Mouse (Mus musculus) midbrain, embryonic 10.5 days (tissue): Measurements from ENCODE around the gene Galnt10. TPM values are rescaled to one million over a fixed set of nuclear protein-coding genes. Genes with fewer than 3 reads are reported as not detected.

Source experiments
- DNase-seq: peaks from one replicate; pipeline ENCODE4 v3.0.0-alpha.2; 2017; ENCODE audit warnings: low spot score
- H3K27ac ChIP-seq: fragments of 300-500 bp; sonication (generic); replicated peaks from 2 replicates; pipeline ENCODE4 v1.5.1; 2016; ENCODE audit warnings: mild to moderate bottlenecking
- H3K27me3 ChIP-seq: fragments of 300-500 bp; sonication (generic); 2 replicates; pipeline ENCODE4 v1.6.1; 2016; ENCODE audit warnings: low read depth, mild to moderate bottlenecking; ENCODE audit not compliant: poor library complexity, severe bottlenecking
- H3K36me3 ChIP-seq: fragments of 300-500 bp; sonication (generic); 2 replicates; pipeline ENCODE4 v1.6.1; 2016; ENCODE audit warnings: mild to moderate bottlenecking, moderate library complexity
- H3K4me1 ChIP-seq: fragments of 300-500 bp; sonication (generic); 2 replicates; pipeline ENCODE4 v1.6.1; 2016
- H3K4me3 ChIP-seq: fragments of 300-500 bp; sonication (generic); 2 replicates; pipeline ENCODE4 v1.5.1; 2016; ENCODE audit warnings: mild to moderate bottlenecking, moderate library complexity
- H3K9me3 ChIP-seq: fragments of 300-500 bp; sonication (generic); replicated peaks from 2 replicates; pipeline ENCODE4 v1.6.1; 2016; ENCODE audit warnings: mild to moderate bottlenecking
- WGBS: fragments of 180-500 bp; shearing (Covaris S2); methylation state at CpG from one replicate; pipeline ENCODE4 v1.1.7; 2016; 5-methylcytosine and 5-hydroxymethylcytosine counted together
- polyA plus RNA-seq: library from polyadenylated mRNA; unstranded; fragments of >200 nt; fragmentation: Nextera tagmentation; extraction: Ambion mirVana; gene quantifications from 2 replicates; pipeline ENCODE4 v1.2.1, GENCODE M21; 2016

Gene Galnt10
- polyA plus RNA-seq, 1 experiment from 2014 or later = 30.7 TPM

DNA sequence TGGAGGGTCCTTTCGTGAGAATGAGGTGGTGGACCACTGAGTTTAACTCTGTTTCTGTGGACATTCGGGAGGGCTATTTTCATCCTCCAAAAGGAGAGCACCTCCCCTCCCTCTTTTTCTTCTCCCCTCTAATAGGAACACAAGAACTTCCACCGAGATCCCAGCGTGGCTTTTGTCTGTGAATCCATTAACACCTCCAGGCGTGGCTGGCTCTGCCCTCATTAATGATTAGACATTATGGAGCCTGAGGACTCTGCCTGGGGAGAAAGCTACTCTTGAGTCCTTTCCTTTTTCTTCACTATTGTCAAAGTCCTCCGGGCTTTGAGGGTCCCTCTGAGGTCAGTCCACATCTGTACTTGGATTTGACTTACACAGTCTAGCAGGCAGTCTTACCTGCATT lies 121.9 kb downstream of the Galnt10 start:
- Histone ChIP-seq H3K9me3 (peaks cover 9% of the 10 kb centered on the region), H3K27me3 (peaks cover 34% of the 10 kb centered on the region), H3K27ac (peak overlapping the region; percentile 76), H3K4me3 (no peak overlapping the region), H3K36me3 (peaks cover 63% of the 10 kb centered on the region), H3K4me1 (peaks cover 35% of the 10 kb centered on the region)
- WGBS = 58% methylated on average over 6 of the region's 6 CpGs
- no peak for DNase-seq

DNA sequence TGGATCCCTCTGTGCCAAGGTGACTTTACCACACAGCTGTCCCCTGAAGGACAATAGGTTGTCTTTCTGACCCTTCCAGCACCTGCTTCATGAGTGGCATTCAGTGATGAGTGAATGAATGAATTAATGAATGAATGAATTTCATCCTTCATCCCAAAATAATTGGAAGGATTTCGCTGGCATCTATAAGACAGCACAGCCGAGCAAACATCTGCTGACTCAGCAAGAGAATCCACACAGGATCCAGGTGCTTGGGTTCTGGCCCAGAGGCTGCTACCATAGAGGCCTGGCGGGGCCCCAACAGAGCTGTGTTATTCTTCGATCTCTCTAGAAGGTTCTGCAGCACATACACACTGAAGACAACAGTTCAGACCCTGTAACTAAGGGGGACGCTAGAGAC lies 125.5 kb downstream of the Galnt10 start:
- peaks cover 66% of the 10 kb centered on the region for H3K4me1 ChIP-seq
- H3K36me3 ChIP-seq = peaks cover 53% of the 10 kb centered on the region
- no peak overlapping the region for H3K4me3 ChIP-seq
- WGBS = 89% methylated on average over 5 of the region's 5 CpGs
- no peaks in the 10 kb centered on the region for H3K9me3 ChIP-seq
- DNase-seq = no peak
- no peak overlapping the region for H3K27ac ChIP-seq
- peaks cover 65% of the 10 kb centered on the region for H3K27me3 ChIP-seq

DNA sequence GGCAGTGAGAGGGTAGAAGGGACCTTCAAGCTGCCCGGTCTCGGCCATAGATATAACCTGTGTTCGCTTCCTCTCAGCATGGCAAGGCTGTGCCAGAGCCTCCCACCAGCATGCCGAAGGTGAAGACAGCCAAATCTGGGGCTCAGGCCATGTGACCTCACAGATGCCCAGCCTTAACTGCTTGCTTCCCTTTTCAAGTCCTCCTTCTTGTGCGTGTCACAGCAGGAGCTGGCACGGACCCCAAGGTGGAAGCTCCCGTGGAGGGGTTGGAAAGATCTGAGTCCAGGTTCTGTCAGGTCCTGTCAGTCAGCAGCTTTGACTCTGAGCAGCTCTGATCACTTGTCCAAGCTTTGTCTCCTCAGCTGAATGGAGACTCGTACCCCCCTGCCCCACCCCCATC lies 126.4 kb downstream of the Galnt10 start:
- Histone ChIP-seq H3K4me3 (no peak overlapping the region), H3K27ac (no peak overlapping the region), H3K27me3 (peaks cover 72% of the 10 kb centered on the region), H3K4me1 (peaks cover 65% of the 10 kb centered on the region), H3K9me3 (no peaks in the 10 kb centered on the region), H3K36me3 (peaks cover 49% of the 10 kb centered on the region)
- 91% methylated on average over 8 of the region's 8 CpGs for WGBS
- DNase-seq = no peak

DNA sequence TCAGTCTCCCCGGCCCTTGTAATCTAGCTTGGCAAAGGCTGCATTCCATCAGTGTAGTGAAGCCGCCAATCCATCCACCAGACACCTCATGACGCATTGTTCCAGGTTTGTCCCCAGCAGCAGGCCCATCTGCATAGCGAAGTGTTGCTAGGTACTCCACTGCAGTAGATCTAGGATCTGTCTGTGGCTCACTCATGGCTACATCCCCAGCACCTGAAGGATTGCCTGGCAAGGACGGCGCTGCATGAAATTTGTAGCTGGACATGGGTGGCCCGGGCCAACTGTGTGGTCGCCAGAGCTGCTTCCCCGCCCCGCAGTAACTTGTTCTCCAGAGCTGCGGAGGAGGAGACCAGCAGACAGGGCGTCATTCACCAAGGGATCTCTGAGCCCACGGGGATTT lies 128.2 kb downstream of the Galnt10 start:
- Histone ChIP-seq H3K9me3 (no peaks in the 10 kb centered on the region), H3K27ac (peak overlapping the region; percentile 47), H3K4me1 (peaks cover 64% of the 10 kb centered on the region), H3K27me3 (peaks cover 81% of the 10 kb centered on the region), H3K4me3 (peak overlapping the region; percentile 12; the same call in 1 of the 2 replicates), H3K36me3 (peaks cover 40% of the 10 kb centered on the region)
- 14% methylated on average over 13 of the region's 13 CpGs for WGBS
- peak; percentile 38 for DNase-seq

DNA sequence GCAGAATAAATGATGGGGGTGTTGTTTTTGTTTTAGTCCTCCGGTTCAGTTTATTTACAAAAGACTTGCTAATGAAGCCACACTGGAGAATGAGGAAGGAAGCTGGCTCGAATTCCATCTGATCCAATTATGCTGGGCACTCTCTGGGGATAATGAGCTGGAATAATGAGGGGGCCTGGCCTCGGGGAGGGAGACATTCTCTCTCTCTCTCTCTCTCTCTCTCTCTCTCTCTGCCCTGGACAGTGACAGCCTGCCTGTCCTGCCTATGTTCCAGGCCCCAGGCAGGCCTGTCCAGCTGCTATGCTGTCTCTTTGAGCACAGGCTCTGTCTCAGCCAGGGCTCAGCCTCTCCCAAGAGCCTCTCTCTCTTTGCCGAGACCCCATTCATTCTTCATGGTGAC lies 128.7 kb downstream of the Galnt10 start:
- Histone ChIP-seq H3K27me3 (peaks cover 76% of the 10 kb centered on the region), H3K4me1 (peaks cover 63% of the 10 kb centered on the region), H3K36me3 (peaks cover 35% of the 10 kb centered on the region), H3K4me3 (peak overlapping the region; percentile 12; the same call in 1 of the 2 replicates), H3K27ac (peak overlapping the region; percentile 47), H3K9me3 (no peaks in the 10 kb centered on the region)
- 3% methylated on average over 4 of the region's 4 CpGs for WGBS
- DNase-seq = peak; percentile 36

DNA sequence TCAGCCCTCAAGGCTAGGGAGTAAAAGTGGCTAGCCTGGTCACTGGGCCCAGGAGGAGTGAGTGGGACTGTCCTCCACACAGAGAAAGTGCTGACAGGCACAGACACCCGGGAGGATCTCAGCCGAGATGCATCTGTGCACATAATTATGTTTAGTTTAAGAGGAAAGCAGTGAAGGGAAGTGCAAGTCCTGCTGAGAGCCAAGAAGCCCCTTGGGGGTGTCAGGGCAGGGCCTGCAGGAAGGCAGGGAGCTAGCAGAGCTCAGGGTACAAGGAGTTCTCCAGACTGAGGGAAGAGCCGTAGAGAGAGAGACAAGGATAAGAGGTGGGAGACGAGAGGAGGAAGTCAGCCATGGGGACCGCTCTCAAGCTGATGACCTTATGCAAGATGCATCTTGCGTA lies 130.6 kb downstream of the Galnt10 start:
- no peak for DNase-seq
- Histone ChIP-seq H3K36me3 (peaks cover 17% of the 10 kb centered on the region), H3K4me3 (no peak overlapping the region), H3K4me1 (peaks cover 63% of the 10 kb centered on the region), H3K9me3 (no peaks in the 10 kb centered on the region), H3K27me3 (peaks cover 63% of the 10 kb centered on the region), H3K27ac (peak overlapping the region; percentile 47; the same call in 1 of the 2 replicates)
- WGBS = 80% methylated on average over 6 of the region's 6 CpGs

DNA sequence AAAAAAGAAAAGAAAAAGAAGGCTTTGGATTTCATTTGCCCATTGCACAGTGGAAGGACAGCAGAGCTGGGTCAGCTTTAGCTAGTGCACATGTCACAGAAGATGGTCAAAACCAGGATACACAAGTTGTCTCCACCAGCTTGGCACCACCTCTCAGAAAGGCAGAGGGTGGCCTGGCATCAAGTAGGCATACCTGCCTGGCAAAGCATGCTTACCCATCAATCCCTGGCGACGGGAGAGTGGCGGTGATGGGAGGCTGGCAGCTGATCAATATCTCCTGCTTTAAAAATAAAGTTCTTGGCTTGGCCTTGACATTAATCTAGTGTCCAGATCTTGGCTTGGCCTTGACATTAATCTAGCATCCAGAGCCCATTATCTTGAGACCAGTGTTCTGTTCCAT lies 131.3 kb downstream of the Galnt10 start:
- Histone ChIP-seq H3K4me1 (peaks cover 63% of the 10 kb centered on the region), H3K27ac (0 out of 2 replicates have a peak overlapping the region, but pooled peaks have one; percentile 43), H3K4me3 (no peak overlapping the region), H3K36me3 (peaks cover 17% of the 10 kb centered on the region), H3K27me3 (peaks cover 56% of the 10 kb centered on the region), H3K9me3 (no peaks in the 10 kb centered on the region)
- 93% methylated on average over 3 of the region's 3 CpGs for WGBS
- no peak for DNase-seq

DNA sequence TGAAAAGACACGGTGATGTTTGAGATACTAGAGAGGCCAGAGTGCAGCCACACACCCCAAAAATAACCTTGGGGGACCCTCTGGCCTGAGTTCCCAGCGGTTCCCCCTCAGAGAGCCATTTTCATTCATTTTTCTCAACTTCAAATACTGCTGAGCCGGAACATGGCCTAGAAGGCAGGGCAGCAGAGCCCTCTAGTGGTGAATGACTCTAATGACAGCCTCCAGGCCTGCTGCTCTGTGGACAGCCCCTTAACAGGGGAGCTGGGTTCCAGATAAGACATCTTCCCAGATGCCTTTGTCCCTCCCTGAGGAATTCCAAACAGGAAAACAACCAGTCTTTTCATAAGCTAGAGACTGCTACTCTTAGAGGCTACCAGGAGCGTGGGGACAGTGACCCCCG lies 133.1 kb downstream of the Galnt10 start:
- Histone ChIP-seq H3K4me1 (peaks cover 51% of the 10 kb centered on the region), H3K4me3 (no peak overlapping the region), H3K27me3 (peaks cover 39% of the 10 kb centered on the region), H3K36me3 (peaks cover 18% of the 10 kb centered on the region), H3K27ac (0 out of 2 replicates have a peak overlapping the region, but pooled peaks have one; percentile 23), H3K9me3 (no peaks in the 10 kb centered on the region)
- WGBS = 26% methylated on average over 5 of the region's 5 CpGs
- peak; percentile 70 for DNase-seq

DNA sequence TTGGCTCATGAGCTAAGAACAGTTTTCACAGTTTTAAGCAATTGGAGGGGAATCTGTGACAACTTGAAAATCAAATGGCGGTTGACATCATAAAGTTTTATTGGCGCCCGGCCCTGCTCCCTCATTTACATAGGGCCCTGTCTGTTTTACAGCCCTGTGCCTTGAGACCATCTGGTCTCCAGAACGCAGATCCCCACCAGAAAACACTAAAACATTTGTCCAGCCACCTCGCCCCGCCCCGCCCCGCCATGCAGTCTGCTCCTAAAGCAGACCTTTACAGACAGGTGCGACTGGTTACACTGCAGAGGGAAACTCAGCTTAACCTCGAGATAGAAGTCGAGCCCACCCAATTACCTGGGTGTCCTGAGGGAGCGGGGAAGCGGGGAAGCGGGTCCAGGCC lies 134.6 kb downstream of the Galnt10 start:
- H3K9me3 ChIP-seq = no peaks in the 10 kb centered on the region
- H3K4me1 ChIP-seq = peaks cover 36% of the 10 kb centered on the region
- H3K4me3 ChIP-seq = no peak overlapping the region
- peaks cover 31% of the 10 kb centered on the region for H3K36me3 ChIP-seq
- DNase-seq = no peak
- no peak overlapping the region for H3K27ac ChIP-seq
- peaks cover 31% of the 10 kb centered on the region for H3K27me3 ChIP-seq
- WGBS = 94% methylated on average over 14 of the region's 14 CpGs

DNA sequence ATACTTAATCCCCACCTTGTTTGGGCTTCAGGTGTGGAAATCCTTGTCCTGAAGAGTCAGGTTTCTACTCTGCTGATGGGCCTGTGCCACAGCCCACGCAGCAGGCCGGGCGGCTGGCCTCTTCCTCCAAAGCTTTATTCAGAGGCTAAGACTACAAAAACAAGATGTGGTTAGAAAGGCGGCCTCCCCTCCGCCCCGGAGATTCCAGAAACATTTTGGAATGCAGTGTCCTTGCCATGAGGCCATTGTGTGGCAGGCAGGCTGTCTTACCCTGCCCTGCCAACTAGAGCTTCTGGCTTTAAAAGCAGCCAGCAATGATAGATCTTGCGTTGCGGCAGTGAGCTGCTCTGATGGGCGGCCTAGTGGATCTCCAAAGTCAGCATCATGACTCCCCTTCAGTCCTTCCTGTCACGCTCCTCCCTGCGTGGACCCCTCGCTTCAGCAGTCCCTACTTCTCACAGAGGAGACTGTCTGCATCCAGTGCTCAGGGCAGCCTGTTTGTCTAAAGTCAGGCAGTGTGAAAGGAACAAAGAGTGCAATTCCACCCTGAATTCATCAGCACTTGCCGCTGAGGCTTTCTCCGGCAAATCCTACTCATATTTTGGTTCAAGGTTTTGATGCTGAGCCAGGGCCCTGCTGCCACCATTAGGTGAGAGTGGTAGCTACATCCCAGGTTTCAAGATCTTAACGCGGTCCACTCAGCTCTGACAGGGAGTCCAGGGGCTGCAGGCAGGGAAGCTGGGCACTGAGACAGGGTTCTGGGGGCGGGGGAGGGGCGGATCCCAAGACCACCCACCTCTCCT lies 141.6 kb downstream of the Galnt10 start:
- peak overlapping the region; percentile 81 for H3K27ac ChIP-seq

DNA sequence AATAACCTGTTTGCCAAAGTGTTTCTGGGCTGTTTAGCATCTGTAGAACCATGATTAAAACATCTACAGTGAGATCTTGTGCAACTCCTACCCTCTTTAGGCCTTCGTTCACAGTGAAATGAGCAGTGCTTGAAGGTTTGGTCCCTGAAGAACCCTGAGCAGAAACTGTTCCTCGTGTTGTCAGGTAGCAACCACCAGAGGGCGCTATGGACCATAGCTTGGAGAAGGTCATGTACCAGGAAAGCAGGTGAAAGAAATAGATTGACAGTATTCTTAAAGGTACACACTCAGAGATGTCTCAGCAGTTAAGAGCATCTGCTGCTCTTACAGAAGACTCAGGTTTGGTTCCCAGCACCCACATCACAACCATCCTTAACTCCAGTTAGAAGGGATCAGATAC lies 142.7 kb downstream of the Galnt10 start:
- peaks cover 11% of the 10 kb centered on the region; the same call in 1 of the 2 replicates for H3K27me3 ChIP-seq
- DNase-seq = no peak
- peaks cover 30% of the 10 kb centered on the region for H3K4me1 ChIP-seq
- peaks cover 23% of the 10 kb centered on the region for H3K36me3 ChIP-seq
- WGBS = 42% methylated on average over 3 of the region's 3 CpGs
- no peaks in the 10 kb centered on the region for H3K9me3 ChIP-seq
- H3K4me3 ChIP-seq = no peak overlapping the region
- H3K27ac ChIP-seq = peak overlapping the region; percentile 81; the same call in 1 of the 2 replicates

More for the DNA sequence above, 141.6 kb downstream of the Galnt10 start:
- peak; percentile 52 for DNase-seq
- 26% methylated on average over 18 of the region's 18 CpGs for WGBS
- Histone ChIP-seq H3K27me3 (peaks cover 11% of the 10 kb centered on the region; the same call in 1 of the 2 replicates), H3K36me3 (peaks cover 29% of the 10 kb centered on the region), H3K4me1 (peaks cover 30% of the 10 kb centered on the region), H3K9me3 (no peaks in the 10 kb centered on the region), H3K4me3 (peak overlapping the region; percentile 21; the same call in 1 of the 2 replicates)

DNA sequence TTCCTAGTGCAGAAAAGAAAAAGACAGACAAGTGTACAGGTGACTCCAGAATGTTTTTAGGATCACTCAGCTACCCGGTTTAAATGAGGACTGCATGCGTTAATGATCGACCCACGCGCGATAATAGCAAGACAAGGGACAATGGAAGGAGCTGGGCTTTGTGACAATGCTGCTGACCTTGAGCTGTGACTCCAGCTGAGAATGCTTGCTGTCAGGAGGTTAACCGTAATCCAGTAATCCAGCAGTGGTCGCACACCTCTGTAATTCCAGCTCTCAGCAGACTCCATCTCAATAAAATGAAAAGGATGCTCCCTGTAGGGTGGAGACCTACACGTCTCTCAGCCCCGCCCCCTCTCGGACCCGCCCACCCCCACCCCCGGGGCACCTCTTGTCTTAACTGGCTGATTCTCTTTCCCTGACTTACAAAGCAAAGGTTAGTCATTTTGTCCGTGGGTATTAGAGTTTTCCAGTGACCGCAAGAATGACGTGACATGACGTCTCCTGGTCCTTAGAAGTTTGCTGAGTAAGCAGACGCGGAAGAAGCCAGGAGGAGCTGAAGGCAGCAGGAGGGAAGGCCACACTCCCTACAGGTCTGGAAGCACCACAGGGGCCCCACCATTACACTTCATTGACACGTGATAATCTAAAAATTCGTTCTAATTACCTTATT lies 145.8 kb downstream of the Galnt10 start:
- H3K27ac ChIP-seq = no peak overlapping the region
- 33% methylated on average over 21 of the region's 21 CpGs for WGBS
- H3K36me3 ChIP-seq = no peaks in the 10 kb centered on the region
- DNase-seq = no peak
- no peaks in the 10 kb centered on the region for H3K27me3 ChIP-seq
- H3K4me3 ChIP-seq = no peak overlapping the region
- H3K9me3 ChIP-seq = no peaks in the 10 kb centered on the region
- peaks cover 29% of the 10 kb centered on the region for H3K4me1 ChIP-seq

DNA sequence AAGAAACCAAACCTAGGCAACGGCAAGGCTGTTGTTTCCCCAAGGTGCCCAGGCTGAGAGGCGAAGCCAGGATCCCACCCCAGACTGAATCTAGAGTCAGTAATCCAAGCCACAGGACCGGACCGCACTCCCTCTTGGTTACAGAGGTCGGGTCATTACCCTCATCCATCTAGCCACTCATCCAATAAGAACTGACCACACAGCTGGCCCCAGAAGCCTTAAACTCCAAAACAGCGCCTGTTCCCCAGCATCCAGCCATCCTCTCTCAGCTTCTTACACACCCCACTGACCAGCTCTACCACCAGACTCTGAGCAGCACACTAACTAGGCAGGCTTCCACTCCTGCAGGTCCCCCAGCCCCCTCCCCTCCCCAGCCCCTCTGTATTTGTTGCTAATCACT lies 149.8 kb downstream of the Galnt10 start:
- Histone ChIP-seq H3K27ac (0 out of 2 replicates have a peak overlapping the region, but pooled peaks have one; percentile 9), H3K27me3 (no peaks in the 10 kb centered on the region), H3K4me3 (no peak overlapping the region), H3K4me1 (peaks cover 19% of the 10 kb centered on the region), H3K36me3 (no peaks in the 10 kb centered on the region), H3K9me3 (no peaks in the 10 kb centered on the region)
- 65% methylated on average over 6 of the region's 6 CpGs for WGBS
- no peak for DNase-seq
